Mouse (Mus musculus): ENCODE measurements around the gene Slc6a14.

GRCm38 (mm10) chrX:21695687-21696086, 19.0 kb upstream of the Slc6a14 start:
- TF ChIP-seq CTCF (conservative IDR thresholded peaks at IDR 0.05; ENCODE audit: low read length): no peak
- no peak for TF ChIP-seq POU5F1 (IDR thresholded peaks at IDR 0.05; ENCODE audit: borderline replicate concordance, low read length)

Data from E14TG2a.4 (cell line).